Mouse (Mus musculus) limb, embryonic 13.5 days (tissue): ENCODE measurements at regions not wholly inside any gene's neighbourhood (a gene's known extent, or its start where the extent isn't known, plus 50 kb on each side); places are given as distances from the start of the nearest gene placed in this dataset. TPM values are rescaled to one million over a fixed set of nuclear protein-coding genes. Genes with fewer than 3 reads are reported as not detected.

Source experiments
- ATAC-seq: fragments of 200-750 bp; cut with Nextera tagmentation; 2 replicates; pipeline ENCODE4 v1.8.0; 2017; ENCODE audit warnings: low read depth, moderate number of reproducible peaks, moderate TSS enrichment; ENCODE audit not compliant: low FRiP score
- H3K27ac ChIP-seq: fragments of 300-500 bp; sonication (generic); 2 replicates; pipeline ENCODE4 v1.5.1; 2015; ENCODE audit warnings: inconsistent platforms, mild to moderate bottlenecking, moderate library complexity
- H3K27me3 ChIP-seq: fragments of 300-500 bp; sonication (generic); 2 replicates; pipeline ENCODE4 v1.6.1; 2015; ENCODE audit warnings: mild to moderate bottlenecking, inconsistent platforms
- H3K36me3 ChIP-seq: fragments of 300-500 bp; sonication (generic); 2 replicates; pipeline ENCODE4 v1.6.1; 2015; ENCODE audit warnings: inconsistent platforms, mild to moderate bottlenecking, moderate library complexity
- H3K4me1 ChIP-seq: fragments of 300-500 bp; sonication (generic); 2 replicates; pipeline ENCODE4 v1.6.1; 2015; ENCODE audit warnings: inconsistent platforms
- H3K4me2 ChIP-seq: fragments of 300-500 bp; sonication (generic); replicated peaks from 2 replicates; pipeline ENCODE4 v1.6.1; 2015; ENCODE audit warnings: inconsistent platforms, mild to moderate bottlenecking, moderate library complexity
- H3K4me3 ChIP-seq: fragments of 300-500 bp; sonication (generic); 2 replicates; pipeline ENCODE4 v1.5.1; 2015; ENCODE audit warnings: moderate library complexity, mild to moderate bottlenecking, inconsistent platforms
- H3K9ac ChIP-seq: fragments of 300-500 bp; sonication (generic); 2 replicates; pipeline ENCODE4 v1.6.1; 2015; ENCODE audit warnings: mild to moderate bottlenecking, inconsistent platforms
- H3K9me3 ChIP-seq: fragments of 300-500 bp; sonication (generic); 2 replicates; pipeline ENCODE4 v1.6.1; 2016; ENCODE audit warnings: inconsistent platforms
- WGBS: fragments of 180-500 bp; shearing (Covaris S2); methylation state at CpG from one replicate; pipeline ENCODE4 v1.1.7; 2015; 5-methylcytosine and 5-hydroxymethylcytosine counted together
- microRNA counts: library from miRNA; unstranded; fragments of <30 nt; microRNA quantifications from one replicate; lab custom pipeline; 2016
- microRNA-seq: library from miRNA; unstranded; fragments of <30 nt; microRNA quantifications from one replicate; pipeline ENCODE4, GENCODE M21; 2016

DNA sequence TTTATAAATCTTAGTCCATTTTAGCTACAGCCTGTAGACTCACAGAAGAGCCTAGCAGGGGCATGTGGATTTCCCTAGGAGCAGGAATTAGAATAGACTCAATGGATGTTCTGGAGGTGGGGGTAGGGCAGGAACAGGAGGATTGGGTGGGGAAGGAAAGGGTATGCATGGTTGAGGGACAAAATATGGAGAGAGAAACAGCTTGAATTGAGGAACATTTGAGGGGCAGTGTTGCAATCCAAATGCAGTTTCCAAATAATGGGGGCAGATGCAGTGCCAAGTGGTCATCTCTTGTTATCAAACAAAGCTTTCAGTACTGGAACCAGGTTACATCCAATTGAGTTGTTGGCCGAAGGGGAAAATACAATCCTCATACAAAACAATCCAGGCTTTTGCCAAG, 332.4 kb downstream of the Tex13c3 start:
- 91% methylated on average over 1 of the region's 1 CpGs for WGBS
- Histone ChIP-seq H3K27me3 (no peaks in the 10 kb centered on the region), H3K9ac (no peak overlapping the region), H3K9me3 (no peaks in the 10 kb centered on the region), H3K4me1 (no peaks in the 10 kb centered on the region), H3K4me3 (no peak overlapping the region), H3K27ac (no peak overlapping the region), H3K36me3 (no peaks in the 10 kb centered on the region), H3K4me2 (no peak overlapping the region)
- ATAC-seq, result no peak

DNA sequence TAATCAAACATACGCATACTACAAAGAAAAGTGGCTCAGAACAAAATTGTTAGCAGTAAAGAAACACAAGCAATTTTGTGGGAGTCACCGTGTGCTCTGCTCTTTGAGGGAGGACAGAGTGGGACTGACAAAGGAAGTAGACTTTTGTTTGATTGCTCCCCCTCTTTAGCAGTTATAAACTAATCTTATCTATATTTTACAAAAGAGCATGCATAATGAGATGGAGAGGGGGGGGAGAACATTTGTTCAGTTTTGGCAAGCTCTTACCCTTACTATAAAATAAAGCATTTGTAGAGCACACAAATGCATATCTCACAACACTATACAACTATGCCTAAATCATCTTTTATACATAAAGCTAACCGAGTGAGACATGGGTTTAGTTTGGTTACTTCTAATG, 332.9 kb downstream of the Tex13c3 start:
- no peaks in the 10 kb centered on the region for H3K27me3 ChIP-seq
- H3K9ac ChIP-seq, result no peak overlapping the region
- H3K36me3 ChIP-seq, result no peaks in the 10 kb centered on the region
- no peak for ATAC-seq
- H3K9me3 ChIP-seq, result no peaks in the 10 kb centered on the region
- H3K4me1 ChIP-seq, result no peaks in the 10 kb centered on the region
- WGBS, result 87% methylated on average over 3 of the region's 3 CpGs
- no peak overlapping the region for H3K27ac ChIP-seq
- H3K4me2 ChIP-seq, result no peak overlapping the region
- H3K4me3 ChIP-seq, result no peak overlapping the region

DNA sequence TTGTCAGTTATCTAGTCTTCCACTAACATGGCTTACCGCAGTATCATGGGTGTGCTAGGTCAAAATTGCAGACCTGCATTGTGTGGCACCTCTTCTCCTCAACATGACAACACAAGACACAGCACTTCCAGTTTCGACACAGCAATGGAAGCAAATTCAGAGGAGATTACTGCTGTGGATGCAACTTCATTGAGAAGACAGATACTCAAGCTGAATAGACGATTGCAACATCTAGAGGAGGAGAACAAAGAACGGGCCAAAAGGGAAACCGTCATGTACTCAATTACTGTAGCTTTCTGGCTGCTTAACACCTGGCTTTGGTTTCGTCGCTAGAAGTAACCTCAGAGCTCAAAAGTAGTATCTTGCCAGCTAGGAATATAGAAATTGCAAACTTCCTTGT, 368.4 kb downstream of the Tex13c3 start:
- no peak overlapping the region for H3K27ac ChIP-seq
- no peak overlapping the region for H3K9ac ChIP-seq
- H3K36me3 ChIP-seq, result no peaks in the 10 kb centered on the region
- no peaks in the 10 kb centered on the region for H3K4me1 ChIP-seq
- no peak for ATAC-seq
- H3K4me3 ChIP-seq, result no peak overlapping the region
- 85% methylated on average over 7 of the region's 7 CpGs for WGBS
- H3K27me3 ChIP-seq, result no peaks in the 10 kb centered on the region
- H3K9me3 ChIP-seq, result no peaks in the 10 kb centered on the region
- no peak overlapping the region for H3K4me2 ChIP-seq

DNA sequence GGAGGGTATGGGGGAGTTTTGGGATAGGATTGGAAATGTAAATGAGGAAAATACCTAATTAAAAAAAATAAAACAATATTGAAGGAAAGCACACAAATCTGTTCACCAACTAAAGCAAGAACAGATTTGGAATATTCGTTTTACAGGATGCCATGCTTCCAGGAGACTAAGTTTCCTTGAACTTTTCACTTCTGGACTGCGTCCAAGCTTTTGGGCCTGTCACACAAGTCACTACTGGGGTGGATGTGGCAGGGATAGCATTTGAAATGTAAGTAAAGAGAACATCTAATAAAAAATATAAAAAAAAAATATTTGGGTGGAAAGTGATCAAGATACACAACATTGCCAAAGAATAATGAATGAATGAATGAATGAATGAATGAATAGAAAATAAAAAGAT, 378.2 kb downstream of the Tex13c3 start:
- WGBS, result 69% methylated on average over 2 of the region's 2 CpGs
- ATAC-seq, result no peak
- Histone ChIP-seq H3K9me3 (no peaks in the 10 kb centered on the region), H3K27me3 (no peaks in the 10 kb centered on the region), H3K4me2 (no peak overlapping the region), H3K36me3 (no peaks in the 10 kb centered on the region), H3K4me3 (no peak overlapping the region), H3K27ac (no peak overlapping the region), H3K4me1 (no peaks in the 10 kb centered on the region), H3K9ac (no peak overlapping the region)

DNA sequence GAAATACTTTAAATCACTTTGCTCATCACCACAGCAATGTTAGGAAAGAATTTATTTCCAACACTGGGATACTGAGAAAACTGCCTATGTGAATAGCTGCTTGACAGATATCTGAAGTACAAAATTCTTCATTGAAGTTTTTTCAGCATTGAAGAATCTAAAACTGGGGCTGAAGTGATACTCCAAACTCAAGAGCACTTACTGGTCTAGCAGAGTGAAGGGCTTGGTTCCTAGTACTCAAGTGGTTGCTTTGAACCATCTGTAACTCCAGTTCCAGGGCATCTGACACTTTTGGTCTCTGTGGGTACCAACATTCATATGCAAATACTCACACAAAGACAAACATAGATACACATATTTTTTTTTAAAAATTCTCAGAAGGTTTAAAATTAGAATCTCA, 385.2 kb downstream of the Tex13c3 start:
- Histone ChIP-seq H3K9me3 (no peaks in the 10 kb centered on the region), H3K9ac (no peak overlapping the region), H3K4me1 (no peaks in the 10 kb centered on the region), H3K36me3 (no peaks in the 10 kb centered on the region), H3K27ac (no peak overlapping the region), H3K4me2 (no peak overlapping the region), H3K27me3 (no peaks in the 10 kb centered on the region), H3K4me3 (no peak overlapping the region)
- ATAC-seq, result no peak

DNA sequence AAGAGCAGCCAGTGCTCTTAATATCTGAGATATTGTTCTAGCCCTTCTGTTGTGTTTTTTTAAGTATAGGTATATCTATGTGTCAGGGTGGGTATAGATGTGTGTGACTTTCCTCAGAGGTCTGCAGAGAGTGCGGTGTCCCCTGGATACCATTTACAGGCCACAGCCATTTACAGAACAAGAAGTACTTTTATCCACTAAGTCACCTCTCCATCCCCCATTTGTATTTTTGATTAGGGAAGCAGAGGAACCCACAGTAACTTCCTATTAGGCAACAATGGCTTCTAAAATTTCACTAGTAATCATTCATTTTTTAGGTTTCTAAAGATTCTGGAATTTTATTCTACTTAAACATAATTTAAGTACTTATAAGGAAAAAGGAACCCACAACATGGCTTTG, 396.7 kb downstream of the Tex13c3 start:
- Histone ChIP-seq H3K4me2 (no peak overlapping the region), H3K9ac (no peak overlapping the region), H3K27me3 (no peaks in the 10 kb centered on the region), H3K4me1 (no peaks in the 10 kb centered on the region), H3K36me3 (no peaks in the 10 kb centered on the region), H3K4me3 (no peak overlapping the region), H3K9me3 (no peaks in the 10 kb centered on the region), H3K27ac (no peak overlapping the region)
- 95% methylated on average over 1 of the region's 1 CpGs for WGBS
- no peak for ATAC-seq

DNA sequence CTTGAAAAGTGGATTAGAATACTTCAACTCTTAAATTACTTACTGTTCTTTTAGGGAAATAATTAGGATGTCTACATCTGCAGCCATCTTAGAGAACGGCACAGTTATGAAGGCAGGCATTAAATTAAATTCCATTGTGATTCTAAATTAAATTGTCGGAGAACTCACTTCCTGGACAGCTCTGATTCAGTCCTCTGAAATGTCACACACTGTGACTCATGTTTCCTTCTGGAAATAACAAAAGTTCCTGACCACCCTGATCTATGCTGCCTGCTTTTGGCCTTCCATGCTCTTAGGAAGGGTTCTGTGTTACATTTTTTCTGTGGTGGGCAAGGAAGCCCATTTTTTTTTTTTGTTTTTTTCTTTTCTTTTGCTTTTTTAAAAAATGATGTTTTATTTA, 401.1 kb downstream of the Tex13c3 start:
- H3K4me2 ChIP-seq, result no peak overlapping the region
- no peaks in the 10 kb centered on the region for H3K36me3 ChIP-seq
- 69% methylated on average over 2 of the region's 2 CpGs for WGBS
- no peak overlapping the region for H3K4me3 ChIP-seq
- H3K9me3 ChIP-seq, result no peaks in the 10 kb centered on the region
- H3K9ac ChIP-seq, result no peak overlapping the region
- H3K27me3 ChIP-seq, result no peaks in the 10 kb centered on the region
- ATAC-seq, result no peak
- no peaks in the 10 kb centered on the region for H3K4me1 ChIP-seq
- H3K27ac ChIP-seq, result no peak overlapping the region

MicroRNAs in the stretch of these regions (microRNA counts, 519-probe panel; counts per million panel counts)
- 1,890 counts per million, percentile 22 among the panel's probes with 10 or more counts for microRNA mmu-miR-221 (lab: Ali Mortazavi, UCI)
- microRNA mmu-miR-222 (lab: Ali Mortazavi, UCI), result not detected

Small RNA genes in the stretch of these regions (microRNA-seq; reads per million reads assigned to microRNA genes)
- gene Mir221 (71.2 reads per million, percentile 48 among the genes with 10 or more reads in this experiment), gene Mir222 (46.7 reads per million, percentile 43 among the genes with 10 or more reads in this experiment)
